Mouse (Mus musculus): ENCODE data around the gene Ube2i.

Gene Ube2i

GRCm38 (mm10) chr17:25218967-25219366 lies 55.5 kb downstream of the Ube2i start:
- no peak for DNase-seq (ENCODE audit: low spot score in 2 of 2)

DNA sequence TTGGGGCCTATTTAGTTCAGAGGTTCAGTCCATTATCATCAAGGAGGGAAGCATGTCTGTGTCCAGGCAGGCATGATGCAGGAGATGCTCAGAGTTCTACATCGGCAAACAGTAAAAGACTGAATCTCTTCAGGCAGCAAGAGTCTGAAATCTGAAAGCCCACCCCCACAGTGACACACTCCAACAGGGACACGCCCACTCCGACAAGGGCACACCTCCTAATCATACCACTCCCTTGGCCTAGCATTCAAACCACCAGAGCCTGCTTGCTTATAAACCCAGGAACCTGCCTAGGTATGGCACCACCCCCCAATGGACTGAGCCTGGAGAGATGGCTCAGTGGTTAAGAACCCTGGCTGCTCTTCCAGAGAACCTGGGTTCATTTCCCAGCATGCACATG lies 59.0 kb downstream of the Ube2i start:
- no peak for DNase-seq (ENCODE audit: low spot score in 2 of 2)

Data from frontal cortex, postnatal 14 days (tissue).